Mouse (Mus musculus) MN1 (cell line): ENCODE data around the gene Cfap43.

Experiments
- DNase-seq: peaks from one replicate; pipeline ENCODE4 v3.0.0-alpha.2; 2016; ENCODE audit warnings: low spot score

Gene Cfap43

GRCm38 (mm10) chr19:47919126-47919965, at the start of gene Cfap43, which contains the start of gene Itprip:
Cfap43 (minus strand) TSS chr19:47919287.
Itprip (minus strand) TSS chr19:47919299.
- DNase-seq, result peak; percentile 83

DNA sequence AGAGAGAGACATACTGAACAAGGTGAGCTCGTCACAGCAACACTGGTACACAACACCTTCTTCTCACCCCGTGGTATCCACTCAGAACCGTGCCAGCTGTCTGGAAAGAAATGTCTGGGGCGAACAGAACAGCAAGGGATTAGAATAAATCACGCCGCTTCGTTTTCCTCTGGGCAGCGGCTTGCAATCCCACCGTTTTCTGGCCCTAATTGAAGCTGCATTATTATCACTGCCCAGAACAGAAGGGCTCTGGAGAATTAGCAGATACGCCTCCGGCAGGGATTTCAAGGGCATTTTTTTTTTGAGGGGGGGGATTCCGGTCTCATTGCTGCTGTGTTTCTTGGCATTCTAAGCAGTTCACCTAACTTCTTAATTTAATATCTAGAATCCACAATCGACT, 39.1 kb upstream of the Cfap43 start:
- DNase-seq, result no peak

- no peak for DNase-seq
Observed at GRCm38 (mm10) chr19:47953169-47953568, 34.1 kb upstream of the Cfap43 start.

DNA sequence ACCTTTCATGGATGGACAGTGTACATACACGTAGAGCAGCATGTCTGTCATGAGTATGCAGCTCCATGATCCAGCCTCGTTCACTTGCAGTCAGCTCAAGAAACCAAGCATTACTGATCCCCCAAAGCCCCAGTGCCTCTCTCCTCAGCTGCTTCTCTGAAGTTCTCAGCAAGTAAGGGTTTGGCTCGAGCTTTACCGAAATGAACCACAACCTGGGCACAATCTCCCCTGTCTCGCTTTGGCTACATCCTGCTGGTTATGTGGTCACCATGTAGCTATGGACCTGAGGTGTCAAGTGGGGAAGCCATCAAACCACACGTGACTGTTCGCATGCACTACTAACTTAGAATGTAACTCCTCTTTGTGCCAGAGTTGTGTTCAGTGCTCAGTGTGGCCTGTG, 31.9 kb upstream of the Cfap43 start:
- DNase-seq, result no peak

DNA sequence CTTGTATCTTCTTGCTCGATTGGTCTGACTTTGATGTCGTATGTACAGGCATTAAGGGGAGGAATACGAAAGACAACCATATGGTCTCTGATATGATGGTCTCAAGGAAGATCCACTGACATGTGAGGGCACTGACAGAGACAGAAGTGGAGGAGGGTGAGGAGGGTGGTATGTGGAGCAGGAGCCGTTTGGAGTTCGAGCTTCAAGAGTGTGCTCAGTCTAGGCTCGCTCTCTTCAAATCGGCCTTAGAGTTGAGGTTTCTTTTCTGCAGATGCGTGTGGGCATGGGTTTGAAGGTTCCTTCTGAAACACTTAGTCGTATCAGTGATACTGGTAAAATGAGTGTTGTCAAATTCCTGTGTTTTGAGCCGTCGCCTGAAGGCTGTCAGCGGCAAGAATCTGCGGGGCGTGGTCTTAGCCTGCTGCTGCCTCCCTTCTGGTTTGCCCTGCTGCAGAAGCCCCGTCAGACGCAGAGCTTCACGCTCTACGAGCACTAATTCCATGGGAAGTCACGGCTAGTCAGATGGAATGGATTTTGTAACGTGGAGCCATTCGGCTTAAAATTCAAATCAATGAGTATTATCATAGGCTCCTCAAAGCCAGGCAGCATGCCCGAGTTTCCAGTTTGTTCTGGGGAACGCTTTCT, 27.9 kb upstream of the Cfap43 start:
- peak; percentile 27 for DNase-seq

DNA sequence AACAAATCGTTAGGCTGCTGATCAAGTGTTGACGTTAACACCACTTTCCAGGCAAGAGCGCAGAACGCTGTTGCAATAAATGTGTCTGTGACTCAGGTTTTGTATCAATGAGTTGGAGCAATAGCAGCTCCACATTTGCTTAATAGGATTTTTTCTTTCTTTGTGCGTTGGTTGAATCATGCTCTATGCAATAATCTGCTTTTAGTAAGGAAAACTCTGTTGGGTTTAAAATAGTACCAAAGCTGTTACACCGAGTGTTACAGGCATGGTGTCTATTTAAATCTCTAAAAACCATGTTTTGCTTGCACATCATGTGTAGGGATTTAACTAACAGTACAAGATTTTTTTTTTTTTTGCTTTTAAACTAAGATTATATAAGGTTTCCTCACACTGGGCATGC, 20.3 kb upstream of the Cfap43 start:
- DNase-seq, result no peak

- DNase-seq, result peak; percentile 88
Observed at GRCm38 (mm10) chr19:47937443-47938406, 18.6 kb upstream of the Cfap43 start, which contains the start of gene Cfap58. Cfap58 (plus strand) TSS chr19:47937675.

- no peak for DNase-seq
Observed at GRCm38 (mm10) chr19:47936938-47937337, 17.9 kb upstream of the Cfap43 start.

DNA sequence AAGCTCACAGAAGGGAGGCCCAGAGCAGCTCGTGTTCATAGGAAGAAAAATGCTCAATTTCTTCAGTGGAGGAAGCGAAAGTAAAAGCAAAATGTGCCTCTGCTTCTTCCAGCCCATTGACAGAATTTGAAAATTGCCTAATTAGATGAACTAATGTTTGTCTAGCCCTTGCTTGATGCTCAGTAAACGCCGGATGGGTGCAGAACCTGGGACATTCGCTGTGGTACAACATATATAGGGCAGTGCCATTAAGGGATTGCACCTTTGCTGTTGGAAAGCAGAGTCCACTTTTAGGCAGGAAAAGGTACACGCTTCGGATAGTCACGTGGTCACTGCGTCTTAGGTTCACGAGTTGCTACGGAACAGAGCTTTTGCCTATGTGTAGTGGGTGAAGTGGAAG, 17.4 kb upstream of the Cfap43 start:
- peak; percentile 51 for DNase-seq

- no peak for DNase-seq
Observed at GRCm38 (mm10) chr19:47935530-47935929, 16.4 kb upstream of the Cfap43 start.

GRCm38 (mm10) chr19:47934636-47935238, 15.7 kb upstream of the Cfap43 start:
- no peak for DNase-seq

GRCm38 (mm10) chr19:47934146-47934545, 15.1 kb upstream of the Cfap43 start:
- no peak for DNase-seq

DNA sequence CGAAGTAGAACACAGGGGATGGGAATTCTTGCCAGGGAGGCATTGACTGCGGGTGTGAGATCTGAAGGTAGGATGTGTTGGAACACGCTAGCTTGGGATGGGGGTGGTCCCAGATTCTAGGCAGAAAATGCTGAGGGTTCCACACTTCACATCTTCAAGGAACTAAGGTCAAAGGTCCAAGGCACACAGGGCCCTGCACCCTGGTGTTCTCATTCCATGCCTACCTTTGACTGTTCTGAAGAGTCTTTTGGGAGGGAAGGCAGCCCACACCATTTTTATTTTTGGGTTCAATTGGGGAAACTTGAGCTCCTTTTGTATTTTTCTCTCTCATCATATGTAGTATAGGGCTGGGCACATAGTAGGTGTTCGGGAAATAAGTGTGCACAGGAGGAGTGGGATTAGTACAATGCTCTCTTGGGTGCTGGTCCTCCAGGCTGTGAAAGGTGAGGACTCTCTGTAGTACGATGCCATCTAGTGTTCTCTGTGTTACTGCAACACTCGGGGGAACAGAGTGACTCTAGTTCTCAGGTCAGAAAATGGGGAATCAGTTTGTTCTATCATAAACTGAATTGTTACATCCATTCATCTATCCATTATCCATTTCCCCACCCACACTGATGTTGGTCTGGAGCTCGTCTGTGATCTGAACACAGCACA, 13.0 kb upstream of the Cfap43 start:
- peak; percentile 74 for DNase-seq

DNA sequence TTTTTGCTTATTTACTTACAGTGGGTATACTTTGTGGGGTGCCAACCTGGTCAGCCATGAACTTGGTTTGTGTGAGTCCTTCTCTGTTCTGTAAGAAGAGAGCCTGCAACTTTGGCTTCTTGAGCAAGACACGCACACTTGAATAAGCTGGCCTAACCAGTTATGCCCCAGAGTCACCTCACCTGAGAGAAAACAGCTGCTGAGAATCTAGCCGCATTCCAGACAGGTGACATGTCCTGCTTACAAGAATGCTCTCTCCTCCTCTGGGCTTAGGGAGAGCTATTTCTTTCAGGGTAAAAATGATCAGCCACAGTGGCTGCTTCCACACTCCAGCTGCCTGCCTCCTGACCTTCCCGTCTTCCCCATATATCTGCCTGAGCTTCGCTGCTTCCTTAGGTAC, 10.0 kb upstream of the Cfap43 start:
- DNase-seq, result no peak

DNA sequence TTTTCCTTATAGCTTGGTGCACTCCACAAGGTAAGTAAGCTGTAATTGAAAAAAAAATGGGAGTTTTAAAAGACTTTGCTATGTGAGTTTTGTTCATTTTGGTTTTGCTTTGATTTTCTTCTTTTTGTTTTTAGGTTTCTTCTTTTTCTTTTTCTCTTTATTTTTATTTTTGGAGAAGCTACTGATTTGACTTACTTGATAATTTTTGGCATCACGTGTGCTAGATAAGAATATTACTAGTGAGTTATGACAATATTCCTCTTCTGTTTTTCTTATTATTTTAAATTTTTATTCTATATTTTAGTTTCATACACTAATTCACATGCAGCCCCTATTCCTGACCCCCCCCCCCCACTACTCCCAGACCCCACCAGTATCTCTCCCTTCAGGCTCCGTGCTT, 7.9 kb upstream of the Cfap43 start:
- no peak for DNase-seq

- no peak for DNase-seq
Observed at GRCm38 (mm10) chr19:47925819-47926218, 6.7 kb upstream of the Cfap43 start.

GRCm38 (mm10) chr19:47919966-47920375, 884 bp upstream of the Cfap43 start:
- DNase-seq, result peak; percentile 34

DNA sequence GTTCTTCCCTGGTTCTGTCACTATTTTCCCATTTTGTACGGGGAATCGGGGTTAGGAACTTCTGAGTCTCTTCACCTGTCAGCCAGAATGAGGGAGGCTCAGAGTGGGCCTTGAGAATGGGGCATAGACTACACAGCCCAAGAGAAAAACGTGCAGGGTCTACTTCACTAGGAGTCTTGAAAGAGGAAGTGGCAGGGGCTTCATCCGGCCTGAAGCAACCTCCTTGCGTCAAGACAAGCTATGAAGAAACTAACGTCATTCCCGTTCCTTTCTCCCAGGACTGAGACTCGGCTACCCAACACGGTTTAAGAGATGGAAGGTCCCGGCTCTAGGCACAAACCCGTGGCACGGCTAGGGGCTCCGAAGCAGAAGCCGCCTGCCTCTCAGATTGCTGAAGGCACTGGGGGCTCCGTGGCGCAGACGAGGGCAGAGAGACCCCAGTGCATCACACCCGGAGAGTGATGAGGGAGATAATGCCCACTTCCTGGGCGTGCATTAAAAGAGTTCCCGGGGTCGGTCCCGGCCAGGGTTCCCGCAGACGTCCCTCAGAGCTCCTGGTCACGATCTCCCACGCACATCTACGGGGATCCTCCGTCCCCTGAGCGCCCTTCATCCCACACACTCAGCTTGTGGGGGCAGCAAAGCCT, 509 bp downstream of the Cfap43 start:
- DNase-seq, result peak; percentile 37

- DNase-seq, result no peak
Observed at GRCm38 (mm10) chr19:47918016-47918415, 1.1 kb downstream of the Cfap43 start.

GRCm38 (mm10) chr19:47917396-47917795, 1.7 kb downstream of the Cfap43 start:
- peak; percentile 25 for DNase-seq

DNA sequence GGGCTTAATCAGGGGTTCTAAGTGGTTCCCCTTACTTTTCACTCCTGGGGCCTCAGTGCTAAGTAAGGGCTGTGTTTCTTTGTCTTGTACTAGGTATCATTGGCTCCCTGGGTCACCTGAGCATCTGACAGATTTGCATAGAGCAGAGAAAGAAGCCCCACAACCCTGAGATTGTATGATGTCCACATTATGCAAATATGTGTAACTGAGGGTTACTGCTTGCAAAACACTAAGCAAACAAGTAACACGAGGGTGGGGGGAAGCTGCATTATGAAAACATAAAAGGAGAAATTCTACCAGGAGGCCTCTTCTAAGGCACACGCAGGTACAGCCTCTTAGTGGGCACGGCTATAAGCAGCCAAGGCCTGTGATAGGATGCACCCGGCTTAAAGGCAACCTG, 3.8 kb downstream of the Cfap43 start:
- DNase-seq, result no peak
